Mouse (Mus musculus) urinary bladder, adult 2 months (tissue): ENCODE results near the gene Stk39. TPM values are rescaled to one million over a fixed set of nuclear protein-coding genes. Genes with fewer than 3 reads are reported as not detected.

Source experiments
- DNase-seq: peaks from one replicate; pipeline ENCODE4 v3.0.0; 2022; ENCODE audit warnings: low spot score
- polyA plus RNA-seq: library from polyadenylated mRNA; depleted of rRNA; stranded (reverse); fragments of >200 nt; gene quantifications from 2 replicates; pipeline ENCODE4 v1.2.3, GENCODE M21; 2012

The Stk39 gene
- polyA plus RNA-seq, 1 experiment = 22.7 TPM

GRCm38 (mm10) chr2:68346606-68347237 is 125.3 kb downstream of the Stk39 start:
- DNase-seq = no peak

GRCm38 (mm10) chr2:68345269-68345668 is 126.8 kb downstream of the Stk39 start:
- DNase-seq = no peak

GRCm38 (mm10) chr2:68343751-68344150 is 128.3 kb downstream of the Stk39 start:
- no peak for DNase-seq

GRCm38 (mm10) chr2:68342122-68342646 is 129.9 kb downstream of the Stk39 start:
- no peak for DNase-seq

GRCm38 (mm10) chr2:68336913-68337312 is 135.2 kb downstream of the Stk39 start:
- no peak for DNase-seq

- DNase-seq = no peak
Measured at GRCm38 (mm10) chr2:68334945-68335344, 137.1 kb downstream of the Stk39 start.

GRCm38 (mm10) chr2:68325306-68325705 is 146.8 kb downstream of the Stk39 start:
- DNase-seq = no peak

GRCm38 (mm10) chr2:68321230-68321629 is 150.8 kb downstream of the Stk39 start:
- DNase-seq = no peak

GRCm38 (mm10) chr2:68320670-68321069 is 151.4 kb downstream of the Stk39 start:
- DNase-seq = no peak

GRCm38 (mm10) chr2:68318452-68318851 is 153.6 kb downstream of the Stk39 start:
- DNase-seq = no peak

- no peak for DNase-seq
Measured at GRCm38 (mm10) chr2:68317895-68318294, 154.2 kb downstream of the Stk39 start.

- no peak for DNase-seq
Measured at GRCm38 (mm10) chr2:68317452-68317851, 154.6 kb downstream of the Stk39 start.

GRCm38 (mm10) chr2:68315258-68315657 is 156.8 kb downstream of the Stk39 start:
- DNase-seq = no peak

GRCm38 (mm10) chr2:68310121-68310520 is 161.9 kb downstream of the Stk39 start:
- DNase-seq = no peak

- DNase-seq = no peak
Measured at GRCm38 (mm10) chr2:68306519-68306918, 165.5 kb downstream of the Stk39 start.

- DNase-seq = no peak
Measured at GRCm38 (mm10) chr2:68304771-68305460, 167.2 kb downstream of the Stk39 start.

GRCm38 (mm10) chr2:68301811-68302542 is 170.1 kb downstream of the Stk39 start:
- DNase-seq = no peak

- no peak for DNase-seq
Measured at GRCm38 (mm10) chr2:68298356-68298755, 173.7 kb downstream of the Stk39 start.

GRCm38 (mm10) chr2:68297955-68298354 is 174.1 kb downstream of the Stk39 start:
- DNase-seq = no peak

GRCm38 (mm10) chr2:68296743-68297142 is 175.3 kb downstream of the Stk39 start:
- DNase-seq = no peak

GRCm38 (mm10) chr2:68292539-68293320 is 179.3 kb downstream of the Stk39 start:
- DNase-seq = no peak

- DNase-seq = no peak
Measured at GRCm38 (mm10) chr2:68291895-68292294, 180.2 kb downstream of the Stk39 start.
